Mouse (Mus musculus) forebrain, embryonic 12.5 days (tissue): ENCODE results near the gene Spc25. TPM values are rescaled to one million over a fixed set of nuclear protein-coding genes. Genes with fewer than 3 reads are reported as not detected.
A peak's percentile ranks its signal among the peaks of the same experiment; 100 is the strongest.

Experiments used
- ATAC-seq: fragments of 200-750 bp; cut with Nextera tagmentation; 2 replicates; pipeline ENCODE4 v1.8.0; 2017; ENCODE audit warnings: moderate TSS enrichment; ENCODE audit not compliant: low FRiP score
- H3K27ac ChIP-seq: fragments of 300-500 bp; sonication (generic); 2 replicates; pipeline ENCODE4 v1.5.1; 2016; ENCODE audit warnings: mild to moderate bottlenecking
- H3K27me3 ChIP-seq: fragments of 300-500 bp; sonication (generic); 2 replicates; pipeline ENCODE4 v1.6.1; 2016; ENCODE audit warnings: mild to moderate bottlenecking
- H3K36me3 ChIP-seq: fragments of 300-500 bp; sonication (generic); replicated peaks from 2 replicates; pipeline ENCODE4 v1.6.1; 2016; ENCODE audit warnings: mild to moderate bottlenecking
- H3K4me1 ChIP-seq: fragments of 300-500 bp; sonication (generic); 2 replicates; pipeline ENCODE4 v1.6.1; 2016
- H3K4me2 ChIP-seq: fragments of 300-500 bp; sonication (generic); 2 replicates; pipeline ENCODE4 v1.6.1; 2016; ENCODE audit warnings: mild to moderate bottlenecking, moderate library complexity
- H3K4me3 ChIP-seq: fragments of 300-500 bp; sonication (generic); replicated peaks from 2 replicates; pipeline ENCODE4 v1.5.1; 2016; ENCODE audit warnings: mild to moderate bottlenecking
- H3K9ac ChIP-seq: fragments of 300-500 bp; sonication (generic); 2 replicates; pipeline ENCODE4 v1.6.1; 2016; ENCODE audit warnings: mild to moderate bottlenecking
- H3K9me3 ChIP-seq: fragments of 300-500 bp; sonication (generic); 2 replicates; pipeline ENCODE4 v1.6.1; 2016
- WGBS: fragments of 180-500 bp; shearing (Covaris S2); methylation state at CpG from one replicate; pipeline ENCODE4 v1.1.7; 2016; 5-methylcytosine and 5-hydroxymethylcytosine counted together
- polyA plus RNA-seq: library from polyadenylated mRNA; unstranded; fragments of >200 nt; fragmentation: Nextera tagmentation; extraction: Ambion mirVana; gene quantifications from 2 replicates; pipeline ENCODE4 v1.2.1, GENCODE M21; 2016

Gene Spc25
- polyA plus RNA-seq, result 232 and 241 TPM in 2 replicates

GRCm38 (mm10) chr2:69205791-69206351, at the start of gene Spc25:
Spc25 (minus strand) TSS chr2:69206194.
- Histone ChIP-seq H3K36me3 (peaks cover 16% of the 10 kb centered on the region), H3K4me2 (peak within 1 kb of the TSS; percentile 77), H3K4me3 (peak within 1 kb of the TSS; percentile 89), H3K9ac (peak within 1 kb of the TSS; percentile 77), H3K27me3 (no peaks in the 10 kb centered on the region), H3K27ac (peak within 1 kb of the TSS; percentile 81), H3K9me3 (no peaks in the 10 kb centered on the region), H3K4me1 (peaks cover 12% of the 10 kb centered on the region)
- peak; percentile 100 for ATAC-seq
- under 1% methylated on average over 46 of the region's 46 CpGs for WGBS

GRCm38 (mm10) chr2:69248221-69248755, 42.3 kb upstream of the Spc25 start:
- H3K4me3 ChIP-seq, result no peak overlapping the region
- no peaks in the 10 kb centered on the region for H3K9me3 ChIP-seq
- no peaks in the 10 kb centered on the region for H3K27me3 ChIP-seq
- ATAC-seq, result no peak
- no peaks in the 10 kb centered on the region for H3K4me1 ChIP-seq
- no peak overlapping the region for H3K27ac ChIP-seq
- no peaks in the 10 kb centered on the region for H3K36me3 ChIP-seq
- WGBS, result 50% methylated on average over 16 of the region's 16 CpGs
- H3K9ac ChIP-seq, result no peak overlapping the region
- H3K4me2 ChIP-seq, result no peak overlapping the region

- no peak overlapping the region for H3K4me2 ChIP-seq
- no peak for ATAC-seq
These were observed 41.1 kb upstream of the Spc25 start for GRCm38 (mm10) chr2:69247081-69247480.

GRCm38 (mm10) chr2:69244924-69245323, 38.9 kb upstream of the Spc25 start:
- H3K4me1 ChIP-seq, result no peaks in the 10 kb centered on the region
- H3K9ac ChIP-seq, result no peak overlapping the region
- H3K27me3 ChIP-seq, result no peaks in the 10 kb centered on the region
- H3K27ac ChIP-seq, result no peak overlapping the region
- no peak overlapping the region for H3K4me3 ChIP-seq
- no peak overlapping the region for H3K4me2 ChIP-seq
- H3K36me3 ChIP-seq, result no peaks in the 10 kb centered on the region
- WGBS, result 43% methylated on average over 2 of the region's 2 CpGs
- no peak for ATAC-seq
- H3K9me3 ChIP-seq, result no peaks in the 10 kb centered on the region

More at GRCm38 (mm10) chr2:69247081-69247480, 41.1 kb upstream of the Spc25 start:
- H3K36me3 ChIP-seq, result no peaks in the 10 kb centered on the region
- 97% methylated on average over 1 of the region's 1 CpGs for WGBS
- H3K4me3 ChIP-seq, result no peak overlapping the region
- H3K9me3 ChIP-seq, result no peaks in the 10 kb centered on the region
- H3K4me1 ChIP-seq, result no peaks in the 10 kb centered on the region
- no peaks in the 10 kb centered on the region for H3K27me3 ChIP-seq
- no peak overlapping the region for H3K9ac ChIP-seq
- no peak overlapping the region for H3K27ac ChIP-seq

- H3K9me3 ChIP-seq, result no peaks in the 10 kb centered on the region
- no peak overlapping the region for H3K4me3 ChIP-seq
- ATAC-seq, result no peak
- H3K27ac ChIP-seq, result no peak overlapping the region
- 94% methylated on average over 9 of the region's 9 CpGs for WGBS
- no peaks in the 10 kb centered on the region for H3K36me3 ChIP-seq
- H3K4me1 ChIP-seq, result no peaks in the 10 kb centered on the region; the same call in 1 of the 2 replicates
- H3K27me3 ChIP-seq, result peaks cover 19% of the 10 kb centered on the region
- H3K4me2 ChIP-seq, result no peak overlapping the region
- H3K9ac ChIP-seq, result no peak overlapping the region
These were observed 33.3 kb upstream of the Spc25 start for GRCm38 (mm10) chr2:69239315-69239714.

- H3K9ac ChIP-seq, result no peak overlapping the region
- no peaks in the 10 kb centered on the region for H3K36me3 ChIP-seq
- H3K4me3 ChIP-seq, result no peak overlapping the region
- no peak overlapping the region for H3K4me2 ChIP-seq
- H3K27ac ChIP-seq, result no peak overlapping the region
- WGBS, result 27% methylated on average over 5 of the region's 5 CpGs
- peak; percentile 94 for ATAC-seq
- H3K9me3 ChIP-seq, result no peaks in the 10 kb centered on the region
- H3K27me3 ChIP-seq, result peaks cover 20% of the 10 kb centered on the region
- H3K4me1 ChIP-seq, result no peaks in the 10 kb centered on the region; the same call in 1 of the 2 replicates
These were observed 29.1 kb upstream of the Spc25 start for GRCm38 (mm10) chr2:69234976-69235678.

GRCm38 (mm10) chr2:69232101-69232500, 26.1 kb upstream of the Spc25 start:
- no peaks in the 10 kb centered on the region; the same call in 1 of the 2 replicates for H3K4me1 ChIP-seq
- no peaks in the 10 kb centered on the region for H3K9me3 ChIP-seq
- H3K4me2 ChIP-seq, result no peak overlapping the region
- H3K36me3 ChIP-seq, result no peaks in the 10 kb centered on the region
- no peak overlapping the region for H3K4me3 ChIP-seq
- no peak overlapping the region for H3K9ac ChIP-seq
- no peak for ATAC-seq
- no peak overlapping the region for H3K27ac ChIP-seq
- H3K27me3 ChIP-seq, result 0 out of 2 replicates have a peak, but pooled peaks cover 6% of the 10 kb centered on the region

- H3K27me3 ChIP-seq, result peaks cover 3% of the 10 kb centered on the region; the same call in 1 of the 2 replicates
- 86% methylated on average over 2 of the region's 2 CpGs for WGBS
These were observed 24.1 kb upstream of the Spc25 start for GRCm38 (mm10) chr2:69230137-69230536.

GRCm38 (mm10) chr2:69228635-69229034, 22.6 kb upstream of the Spc25 start:
- Histone ChIP-seq H3K9me3 (no peaks in the 10 kb centered on the region), H3K27ac (no peak overlapping the region), H3K4me3 (no peak overlapping the region), H3K4me1 (no peaks in the 10 kb centered on the region), H3K36me3 (no peaks in the 10 kb centered on the region), H3K4me2 (no peak overlapping the region), H3K9ac (no peak overlapping the region), H3K27me3 (peaks cover 3% of the 10 kb centered on the region; the same call in 1 of the 2 replicates)
- WGBS, result 85% methylated on average over 6 of the region's 6 CpGs
- ATAC-seq, result no peak

More at GRCm38 (mm10) chr2:69230137-69230536, 24.1 kb upstream of the Spc25 start:
- H3K9ac ChIP-seq, result no peak overlapping the region
- no peaks in the 10 kb centered on the region for H3K9me3 ChIP-seq
- H3K4me3 ChIP-seq, result no peak overlapping the region
- no peaks in the 10 kb centered on the region for H3K4me1 ChIP-seq
- H3K36me3 ChIP-seq, result no peaks in the 10 kb centered on the region
- H3K27ac ChIP-seq, result no peak overlapping the region
- ATAC-seq, result no peak
- H3K4me2 ChIP-seq, result no peak overlapping the region

GRCm38 (mm10) chr2:69226876-69227275, 20.9 kb upstream of the Spc25 start:
- H3K4me3 ChIP-seq, result no peak overlapping the region
- no peaks in the 10 kb centered on the region for H3K4me1 ChIP-seq
- WGBS, result 92% methylated on average over 9 of the region's 9 CpGs
- H3K27ac ChIP-seq, result no peak overlapping the region
- no peak for ATAC-seq
- no peak overlapping the region for H3K9ac ChIP-seq
- H3K4me2 ChIP-seq, result no peak overlapping the region
- H3K9me3 ChIP-seq, result no peaks in the 10 kb centered on the region
- peaks cover 3% of the 10 kb centered on the region; the same call in 1 of the 2 replicates for H3K27me3 ChIP-seq
- H3K36me3 ChIP-seq, result no peaks in the 10 kb centered on the region

- no peak for ATAC-seq
- no peak overlapping the region for H3K27ac ChIP-seq
- no peak overlapping the region for H3K9ac ChIP-seq
- no peaks in the 10 kb centered on the region for H3K4me1 ChIP-seq
- H3K36me3 ChIP-seq, result no peaks in the 10 kb centered on the region
- WGBS, result 66% methylated on average over 2 of the region's 2 CpGs
- no peak overlapping the region for H3K4me3 ChIP-seq
- H3K9me3 ChIP-seq, result no peaks in the 10 kb centered on the region
- H3K4me2 ChIP-seq, result no peak overlapping the region
- H3K27me3 ChIP-seq, result no peaks in the 10 kb centered on the region; the same call in 1 of the 2 replicates
These were observed 18.7 kb upstream of the Spc25 start for GRCm38 (mm10) chr2:69224724-69225123.

- H3K9ac ChIP-seq, result no peak overlapping the region
- 70% methylated on average over 10 of the region's 10 CpGs for WGBS
- no peaks in the 10 kb centered on the region for H3K4me1 ChIP-seq
- H3K27ac ChIP-seq, result no peak overlapping the region
- no peaks in the 10 kb centered on the region for H3K36me3 ChIP-seq
- H3K27me3 ChIP-seq, result no peaks in the 10 kb centered on the region; the same call in 1 of the 2 replicates
- no peak; the same call in 1 of the 2 replicates for ATAC-seq
- no peak overlapping the region for H3K4me2 ChIP-seq
- no peaks in the 10 kb centered on the region for H3K9me3 ChIP-seq
- no peak overlapping the region for H3K4me3 ChIP-seq
These were observed 16.8 kb upstream of the Spc25 start for GRCm38 (mm10) chr2:69222815-69223214.
